Mouse (Mus musculus): ENCODE data around the gene Gm10377.
"Not testable (repeated sequence)": the region's sequence is repeated elsewhere in the genome, so short reads cannot be mapped to it uniquely, and the experiment has no call there.

Gm10377 gene

GRCm38 (mm10) chr14:42797887-42798286 is at the start of gene Gm10377:
Gene Gm10377 (minus strand): TSS chr14:42797987.
- DNase-seq (ENCODE audit: low read depth, low spot score), result not testable (repeated sequence)

- DNase-seq (ENCODE audit: low read depth, low spot score), result not testable (repeated sequence)
Observed at GRCm38 (mm10) chr14:42768721-42769120, 29.1 kb downstream of the Gm10377 start, which contains the start of gene Gm3015. Gene Gm3015 (minus strand): TSS chr14:42768821.

Measured in brain, embryonic 18.5 days (tissue).